Mouse (Mus musculus) monocyte, adult 2 months (primary cell): ENCODE data around the gene Hhat.

Experiments used
- DNase-seq, 2 experiments: peaks; one replicate each; pipeline ENCODE4 v3.0.0; 2022; ENCODE audit warnings: low spot score in 2 of 2, low read depth in 1 of 2

The Hhat gene

DNA sequence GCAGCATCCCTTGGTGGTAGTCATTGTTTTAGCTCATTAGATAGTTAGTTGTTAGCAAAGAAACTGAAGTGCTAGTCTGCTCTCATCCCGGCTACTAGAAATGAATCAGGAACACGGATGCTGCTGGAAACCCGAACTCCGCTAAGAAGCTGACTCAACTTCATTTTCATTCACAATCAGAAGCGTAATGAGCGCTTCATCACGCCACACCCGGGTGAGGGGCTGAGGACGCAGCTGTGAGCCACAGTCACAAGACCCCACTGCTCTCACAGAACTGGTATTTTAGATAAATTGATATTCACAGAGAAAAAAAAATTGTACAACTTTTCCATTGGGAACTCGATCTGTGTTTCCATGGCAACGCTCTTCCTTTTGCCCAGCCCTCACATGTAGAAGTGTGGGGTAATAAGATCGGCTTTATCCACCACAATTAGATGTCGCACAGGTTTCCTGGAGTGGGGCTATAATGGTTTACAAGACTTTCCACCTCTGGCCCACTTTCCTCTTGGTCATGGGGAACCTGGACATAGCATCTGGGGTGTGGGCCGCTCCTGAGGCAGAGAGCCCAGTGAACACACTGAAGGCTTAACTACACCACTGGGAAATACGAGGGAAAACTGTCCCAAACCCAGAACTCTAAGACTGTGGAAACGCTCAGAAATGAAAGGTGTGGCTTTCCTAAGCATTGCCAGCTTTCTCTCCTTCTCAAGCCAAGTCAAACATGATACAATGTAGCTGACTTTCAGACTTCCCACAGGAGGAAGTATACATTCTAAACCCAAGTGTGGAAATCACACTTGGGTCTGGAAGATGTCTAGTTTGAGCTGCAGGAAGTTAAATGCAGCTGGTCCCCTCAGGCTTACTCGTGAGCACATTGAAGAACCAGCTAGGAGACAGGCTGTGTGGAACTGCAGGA, 14.3 kb upstream of the Hhat start:
- no peak for DNase-seq

GRCm38 (mm10) chr1:192784374-192784773, 13.4 kb upstream of the Hhat start:
- DNase-seq: no peak

- DNase-seq: no peak
These were observed 10.2 kb upstream of the Hhat start for GRCm38 (mm10) chr1:192781256-192781655.

DNA sequence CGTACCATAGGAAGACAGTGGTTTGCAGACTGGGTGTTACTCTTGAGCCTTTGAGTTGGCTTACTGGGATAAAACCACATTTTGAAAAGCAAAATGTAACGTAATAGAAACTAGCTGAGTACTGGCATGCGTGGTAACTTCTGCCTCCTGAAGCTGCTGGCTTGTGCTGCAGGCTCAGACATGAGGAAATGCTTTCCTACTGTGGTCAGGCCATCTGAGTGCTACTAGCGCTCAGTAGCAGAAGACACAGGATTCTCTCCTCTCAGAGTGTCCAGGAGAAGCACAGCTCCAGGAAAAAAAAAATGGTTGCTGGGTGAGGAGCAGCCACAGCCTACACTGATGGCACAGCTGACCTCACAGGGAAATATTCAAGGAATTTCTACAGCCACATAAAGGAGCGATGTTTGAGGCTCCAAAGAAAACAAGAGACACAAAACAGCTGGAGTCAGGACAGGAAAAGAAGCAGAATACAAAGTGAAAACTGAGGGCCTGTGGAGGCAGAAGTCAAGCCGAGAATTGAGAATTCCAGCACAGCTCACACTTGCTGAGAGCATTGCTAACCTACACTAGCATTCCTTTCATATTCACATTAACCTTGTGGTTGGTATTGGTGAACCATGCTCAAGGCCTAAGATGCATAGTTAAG, 8.0 kb upstream of the Hhat start:
- DNase-seq: no peak

- no peak for DNase-seq
These were observed 7.2 kb upstream of the Hhat start for GRCm38 (mm10) chr1:192778206-192778605.

DNA sequence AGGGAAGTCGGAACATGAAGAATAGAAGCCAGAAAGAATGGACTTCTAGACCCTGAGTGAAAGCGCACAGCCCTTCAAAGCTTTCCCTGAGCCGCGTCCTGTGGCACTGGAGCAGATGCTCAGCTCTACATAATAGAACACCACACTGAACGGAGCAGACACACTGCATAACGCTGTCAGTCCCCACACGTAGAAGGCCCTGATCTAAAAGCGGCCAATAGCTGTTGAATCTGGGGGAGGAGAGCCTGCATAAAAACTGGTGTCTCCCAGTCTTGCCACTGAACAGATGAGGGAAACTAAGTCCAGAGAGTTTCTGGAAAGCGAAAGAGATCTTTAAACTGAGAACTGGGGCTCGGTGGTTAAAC, 911 bp downstream of the Hhat start:
- DNase-seq: no peak

GRCm38 (mm10) chr1:192765531-192765930, 5.5 kb downstream of the Hhat start:
- no peak for DNase-seq

GRCm38 (mm10) chr1:192764547-192764946, 6.5 kb downstream of the Hhat start:
- DNase-seq: no peak

DNA sequence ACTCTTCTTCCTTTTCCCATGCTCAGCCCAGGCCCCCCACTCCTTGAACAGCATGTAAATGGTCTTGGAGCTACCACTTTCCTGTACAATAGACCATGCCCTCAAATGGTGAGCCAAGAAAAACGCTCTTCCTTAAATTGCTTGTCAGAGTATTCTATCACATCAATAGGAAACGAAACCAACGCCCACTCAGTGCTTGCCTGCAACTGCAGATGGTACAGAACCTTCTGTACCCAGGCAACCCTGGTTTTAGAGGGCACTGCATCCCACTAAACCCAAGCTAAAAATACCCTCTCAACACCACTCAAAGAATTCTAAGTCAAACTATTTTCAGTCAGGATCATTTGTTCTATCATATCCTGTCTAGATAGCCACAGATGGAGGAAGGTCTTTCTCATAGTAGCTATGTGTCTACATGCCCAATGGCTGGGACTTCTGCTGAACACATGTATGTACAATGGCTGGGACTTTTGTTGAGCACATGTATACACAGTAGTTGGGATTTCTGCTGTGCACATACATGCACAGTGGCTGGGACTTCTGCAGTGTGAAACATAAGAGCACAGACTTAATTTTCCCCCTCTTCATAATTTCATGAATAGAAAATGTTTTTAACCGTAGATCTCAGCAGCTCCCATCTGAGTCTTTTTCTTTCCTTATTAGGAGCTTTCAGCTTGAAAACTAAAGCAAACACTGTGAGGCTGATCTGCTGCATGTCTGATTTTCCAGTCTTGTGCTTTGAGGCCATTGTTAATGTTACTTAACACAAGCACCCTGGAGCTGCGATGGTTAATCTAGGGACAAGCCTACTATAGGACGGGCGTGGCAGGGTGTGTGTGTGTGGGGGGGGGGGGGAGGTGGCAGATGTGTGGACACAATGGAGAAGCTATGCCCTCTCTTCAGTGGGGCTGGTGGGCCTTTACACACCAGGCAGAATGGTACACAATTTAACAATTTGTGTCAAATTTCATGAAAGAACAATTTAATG, 7.8 kb downstream of the Hhat start:
- no peak for DNase-seq

DNA sequence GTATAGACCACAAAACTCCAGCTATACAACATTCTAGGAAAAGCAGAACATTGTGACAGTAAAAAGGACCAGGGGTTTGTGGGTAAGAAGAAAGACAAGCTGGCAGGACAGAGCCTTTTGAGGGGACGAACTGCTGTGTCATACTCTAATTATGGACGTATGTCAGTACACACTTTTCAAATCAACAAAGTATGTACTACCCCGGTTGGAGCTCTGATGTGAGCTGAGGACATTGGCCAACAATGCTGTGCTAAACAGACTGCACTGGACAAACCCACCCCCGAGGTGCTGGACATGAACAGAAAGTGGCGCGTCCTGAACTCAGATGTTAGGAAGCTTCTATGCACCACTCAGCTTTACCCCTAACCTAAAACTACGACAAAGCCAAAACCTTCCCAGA, 14.3 kb downstream of the Hhat start:
- DNase-seq: no peak

GRCm38 (mm10) chr1:192755685-192756606, 15.1 kb downstream of the Hhat start:
- no peak for DNase-seq

DNA sequence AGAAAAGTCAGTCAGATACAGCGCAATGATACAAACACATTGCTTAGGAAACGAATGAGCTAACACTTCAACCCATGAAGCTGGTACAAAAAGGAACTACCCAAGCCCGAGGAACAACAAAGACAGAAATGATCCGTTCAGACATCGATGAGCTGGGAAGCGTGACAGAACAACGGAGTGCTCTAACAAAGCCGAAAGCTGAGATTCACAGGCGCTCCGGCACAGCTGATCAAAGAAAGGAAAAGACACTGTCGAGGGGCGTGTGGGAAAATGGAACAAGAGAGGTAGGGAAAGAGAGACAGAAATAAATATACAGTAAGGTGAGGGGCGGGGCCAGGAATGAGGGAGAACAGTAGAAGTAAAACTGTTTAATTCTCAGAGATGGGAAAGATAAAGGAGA, 15.8 kb downstream of the Hhat start:
- no peak for DNase-seq

DNA sequence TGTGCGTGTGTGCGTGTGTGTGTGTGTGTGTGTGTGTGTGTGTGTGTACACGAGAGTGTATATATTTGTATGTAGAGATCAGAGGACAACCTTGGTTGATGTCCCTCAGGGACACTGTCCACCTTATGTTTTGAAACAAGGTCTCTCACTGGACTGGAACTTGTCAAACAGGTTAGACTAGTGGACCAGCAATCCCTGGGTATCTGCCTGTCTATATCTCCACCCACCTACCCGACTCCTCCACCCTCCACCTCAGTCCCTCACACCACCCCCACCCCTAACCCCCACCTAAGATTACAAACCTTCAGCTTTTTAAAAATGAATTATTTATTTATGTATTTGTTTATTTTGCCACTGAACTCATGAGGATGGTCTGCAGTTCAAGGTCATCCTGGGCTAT, 16.8 kb downstream of the Hhat start:
- no peak for DNase-seq

DNA sequence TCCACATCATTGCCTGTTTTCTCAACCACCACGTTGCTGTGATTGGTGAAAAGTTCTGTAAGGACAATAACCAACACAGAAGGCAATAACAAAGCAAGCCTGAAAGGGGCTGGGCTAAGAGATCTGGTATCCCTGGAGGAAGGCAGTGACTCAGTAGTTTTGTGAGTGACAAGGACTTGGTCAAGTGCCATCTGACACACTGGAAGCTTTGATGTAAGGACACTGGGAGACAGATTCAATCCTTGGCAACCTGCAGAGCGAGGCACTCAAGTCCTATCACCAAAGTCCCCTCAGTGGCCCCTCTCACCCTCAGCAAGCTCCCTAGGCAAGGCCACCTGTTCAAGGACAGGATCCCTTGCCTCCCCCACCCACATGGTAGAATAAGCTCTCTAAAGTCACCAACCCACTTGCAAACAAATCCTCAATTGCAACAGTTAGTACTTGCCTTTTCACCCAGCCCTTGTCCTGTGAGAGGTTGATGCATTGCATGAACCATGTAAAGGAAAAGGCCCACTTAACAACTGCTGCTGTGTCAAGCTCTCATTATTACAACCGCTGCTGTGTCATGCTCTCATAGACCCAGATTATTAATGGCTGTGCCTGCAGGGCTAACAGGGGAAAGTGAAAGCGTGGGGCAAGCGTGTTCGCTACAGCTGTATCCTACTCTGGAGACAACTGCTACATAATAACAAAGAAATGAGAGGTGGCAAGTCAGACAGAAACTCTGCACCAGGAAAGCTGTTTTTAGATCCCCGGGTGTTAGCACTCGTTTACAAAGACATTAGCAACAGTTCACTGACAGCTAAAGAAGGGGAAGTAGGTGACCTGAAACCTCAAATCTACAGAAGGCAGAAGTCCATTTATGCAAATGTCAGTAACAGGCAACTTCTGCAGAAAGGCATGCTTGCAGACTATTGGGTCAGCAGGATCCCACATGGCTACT, 18.1 kb downstream of the Hhat start:
- peak in 1 of 2 experiments; percentile 22 for DNase-seq

DNA sequence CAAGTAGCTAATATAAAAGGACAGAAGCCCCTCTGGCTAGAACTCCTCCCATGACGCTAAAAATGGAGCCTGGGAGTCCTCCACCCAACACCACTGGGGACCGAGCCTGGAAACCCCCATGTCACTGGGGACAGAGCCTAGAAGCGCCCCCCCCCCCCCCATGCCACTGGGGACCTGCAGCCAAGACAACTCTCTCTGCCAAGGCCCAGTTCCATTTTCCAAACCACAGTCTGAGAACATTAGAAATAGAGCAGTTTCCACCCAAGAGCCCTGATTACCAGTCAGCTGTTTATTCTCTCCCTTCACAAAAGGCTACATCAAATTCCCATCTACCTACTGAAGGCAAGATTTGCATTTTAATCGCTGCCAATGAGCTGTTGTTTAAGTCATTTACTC, 21.0 kb downstream of the Hhat start:
- DNase-seq: no peak

- no peak for DNase-seq
These were observed 21.6 kb downstream of the Hhat start for GRCm38 (mm10) chr1:192749270-192750041.

DNA sequence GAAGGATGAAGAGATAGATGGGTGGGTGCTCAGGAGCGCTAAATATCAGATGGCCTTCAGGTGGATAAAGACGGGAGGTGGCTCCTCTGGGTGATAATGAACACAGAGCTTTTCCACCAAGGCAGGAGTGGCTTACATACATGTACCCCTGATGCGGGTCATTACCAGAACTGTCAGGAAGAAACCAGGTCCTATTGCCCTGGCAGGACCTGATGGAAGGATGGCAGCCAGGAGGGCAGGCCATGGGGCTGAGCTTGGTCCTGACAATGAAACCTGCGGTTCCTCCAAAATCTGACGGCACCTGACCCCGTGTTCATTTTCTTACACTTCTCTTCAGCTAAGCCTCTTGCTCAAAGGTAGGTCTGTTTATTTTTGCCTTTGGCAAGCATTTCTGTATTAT, 24.8 kb downstream of the Hhat start:
- DNase-seq: no peak
